Mouse (Mus musculus) liver, embryonic 14.5 days (tissue): ENCODE data around the gene Moap1. TPM values are rescaled to one million over a fixed set of nuclear protein-coding genes. Genes with fewer than 3 reads are reported as not detected.

ENCODE experiments used
- ATAC-seq: fragments of 200-750 bp; cut with Nextera tagmentation; 2 replicates; pipeline ENCODE4 v1.8.0; 2017; ENCODE audit warnings: moderate number of reproducible peaks, mild to moderate bottlenecking, moderate library complexity; ENCODE audit not compliant: insufficient read depth
- DNase-seq, 3 experiments: peaks; one replicate each; pipeline ENCODE4 v3.0.0-alpha.2; 2012 to 2013; ENCODE audit warnings: low read depth in 3 of 3, low spot score in 3 of 3
- H3K27ac ChIP-seq: fragments of 300-500 bp; sonication (generic); 2 replicates; pipeline ENCODE4 v1.5.1; 2014; ENCODE audit warnings: moderate library complexity, mild to moderate bottlenecking, control low read depth, inconsistent platforms
- H3K27me3 ChIP-seq: fragments of 300-500 bp; sonication (generic); 2 replicates; pipeline ENCODE4 v1.6.1; 2014; ENCODE audit warnings: mild to moderate bottlenecking, low read length, moderate library complexity; ENCODE audit not compliant: control insufficient read depth, insufficient read depth
- H3K36me3 ChIP-seq: fragments of 300-500 bp; sonication (generic); replicated peaks from 2 replicates; pipeline ENCODE4 v1.6.1; 2014; ENCODE audit warnings: low read depth; ENCODE audit not compliant: control insufficient read depth, insufficient read depth
- H3K4me1 ChIP-seq, 2 experiments: fragments of 200-500 bp in 1 of 2; fragments of 300-500 bp in 1 of 2; sonication (generic) in 1 of 2; replicated peaks; 2 replicates each; pipeline ENCODE4 v1.6.1; 2012 to 2014; ENCODE audit warnings: antibody characterized with exemption in 1 of 2, inconsistent platforms in 1 of 2, low read length in 1 of 2; ENCODE audit not compliant: control insufficient read depth in 2 of 2, insufficient read depth in 2 of 2
- H3K4me2 ChIP-seq: fragments of 300-500 bp; sonication (generic); 2 replicates; pipeline ENCODE4 v1.6.1; 2014; ENCODE audit warnings: low read depth, mild to moderate bottlenecking, control low read depth, moderate library complexity
- H3K4me3 ChIP-seq, 2 experiments: fragments of 200-500 bp in 1 of 2; fragments of 300-500 bp in 1 of 2; sonication (generic) in 1 of 2; 2 replicates each; pipeline ENCODE4 v1.5.1; 2012 to 2014; ENCODE audit warnings: low read depth in 2 of 2, low read length in 2 of 2, mild to moderate bottlenecking in 2 of 2, control low read depth in 1 of 2, inconsistent platforms in 1 of 2, moderate library complexity in 1 of 2; ENCODE audit not compliant: insufficient read depth in 1 of 2
- H3K9ac ChIP-seq: fragments of 300-500 bp; sonication (generic); replicated peaks from 2 replicates; pipeline ENCODE4 v1.6.1; 2014; ENCODE audit warnings: mild to moderate bottlenecking, control low read depth, moderate library complexity
- H3K9me3 ChIP-seq: fragments of 300-500 bp; sonication (generic); 2 replicates; pipeline ENCODE4 v1.6.1; 2016; ENCODE audit warnings: low read length, mixed read lengths; ENCODE audit not compliant: control insufficient read depth
- CTCF ChIP-seq: IDR thresholded peaks from 2 replicates; pipeline ENCODE4 v1.5.1; 2016; ENCODE audit warnings: antibody characterized with exemption, low read depth, control low read depth
- EP300 ChIP-seq: IDR thresholded peaks from 2 replicates; pipeline ENCODE4 v1.6.1; 2016; ENCODE audit warnings: antibody characterized with exemption, low read depth
- WGBS: fragments of 180-500 bp; shearing (Covaris S2); extraction: QIAGEN DNeasy Blood & Tissue Kit; methylation state at CpG from one replicate; pipeline ENCODE4 v1.1.7; 2014; ENCODE audit not compliant: insufficient replicate concordance; 5-methylcytosine and 5-hydroxymethylcytosine counted together
- polyA plus RNA-seq, 2 experiments: library from polyadenylated mRNA; depleted of rRNA in 1 of 2; stranded (reverse) in 1 of 2; unstranded in 1 of 2; fragments of >200 nt; fragmentation: Nextera tagmentation in 1 of 2; extraction: Ambion mirVana in 1 of 2; gene quantifications; 2 replicates each; pipeline versions ENCODE4 v1.2.1 to v1.2.3; 2012 to 2014

Gene Moap1
- polyA plus RNA-seq, 2 experiments, result 1.8 to 6.7 TPM

- H3K4me1 ChIP-seq, result no peaks in the 10 kb centered on the region
- 85% methylated on average over 8 of the region's 8 CpGs for WGBS
- no peaks in the 10 kb centered on the region for H3K9me3 ChIP-seq
- no peak overlapping the region for H3K27ac ChIP-seq
- no peaks in the 10 kb centered on the region for H3K27me3 ChIP-seq
- peaks cover 77% of the 10 kb centered on the region for H3K36me3 ChIP-seq
- no peak overlapping the region for H3K9ac ChIP-seq
- H3K4me3 ChIP-seq, result no peak overlapping the region
- no peak overlapping the region for H3K4me2 ChIP-seq
- DNase-seq (no peak), ATAC-seq (no peak)
- TF ChIP-seq CTCF (no peak), EP300 (no peak)
These were observed 28.1 kb upstream of the Moap1 start for GRCm38 (mm10) chr12:102771601-102772000.

DNA sequence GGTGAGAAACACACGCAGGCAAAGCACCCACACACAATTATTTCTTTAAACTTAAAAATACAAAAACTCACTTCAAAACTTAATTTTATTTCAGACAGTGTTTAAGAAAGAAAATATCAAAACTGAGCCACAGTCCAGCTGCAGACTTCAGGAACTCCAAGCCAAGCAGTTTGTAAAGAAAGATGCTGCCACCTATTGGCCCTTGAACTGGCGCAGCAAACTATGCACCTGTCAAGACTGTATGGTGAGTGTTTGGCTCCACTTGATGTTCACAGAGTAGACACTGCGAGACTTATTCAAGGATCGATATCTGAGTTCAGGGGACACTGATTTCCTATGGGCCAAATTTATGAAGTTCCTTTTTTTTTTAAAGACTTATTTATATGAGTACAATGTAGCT lies 25.5 kb upstream of the Moap1 start:
- Histone ChIP-seq H3K4me3 (no peak overlapping the region), H3K9ac (no peak overlapping the region), H3K4me1 (no peaks in the 10 kb centered on the region; a peak in 1 of 4 replicates), H3K27ac (no peak overlapping the region), H3K9me3 (no peaks in the 10 kb centered on the region), H3K36me3 (peaks cover 79% of the 10 kb centered on the region), H3K27me3 (no peaks in the 10 kb centered on the region), H3K4me2 (no peak overlapping the region)
- no peak for ATAC-seq
- WGBS, result 79% methylated on average over 4 of the region's 4 CpGs
- no peak for TF ChIP-seq EP300
- TF ChIP-seq CTCF, result peak; percentile 48; the same call in 1 of the 2 replicates
- no peak for DNase-seq

DNA sequence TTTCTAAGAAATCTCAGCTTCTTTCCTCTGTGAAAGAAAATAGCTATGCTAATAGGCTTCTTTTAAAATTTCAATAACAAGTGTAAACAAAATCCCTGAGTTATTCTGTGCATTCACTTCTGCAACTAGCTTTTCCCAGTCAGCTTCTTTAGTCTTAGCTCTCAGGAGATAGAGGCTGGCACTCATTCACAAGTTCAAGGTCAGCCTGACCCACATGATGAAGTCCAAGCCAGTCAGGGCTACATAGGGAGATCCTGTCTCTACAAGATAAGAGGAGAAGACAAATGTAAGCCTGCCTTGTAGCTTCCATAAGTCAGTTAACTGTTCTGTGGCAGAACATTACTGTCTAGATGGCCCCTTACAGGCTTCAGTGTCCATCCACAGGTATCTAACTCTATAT lies 20.2 kb upstream of the Moap1 start:
- Histone ChIP-seq H3K4me1 (peaks cover 3 to 4% of the 10 kb centered on the region in 2 experiments; a peak in 2 of 4 replicates), H3K9ac (no peak overlapping the region), H3K9me3 (no peaks in the 10 kb centered on the region), H3K4me3 (no peak overlapping the region), H3K36me3 (peaks cover 46% of the 10 kb centered on the region), H3K27ac (no peak overlapping the region), H3K4me2 (no peak overlapping the region), H3K27me3 (no peaks in the 10 kb centered on the region)
- ATAC-seq, result no peak
- no peak for TF ChIP-seq CTCF
- no peak for TF ChIP-seq EP300
- DNase-seq, result no peak

GRCm38 (mm10) chr12:102761668-102762067 lies 18.2 kb upstream of the Moap1 start:
- no peak overlapping the region for H3K27ac ChIP-seq
- no peak overlapping the region for H3K9ac ChIP-seq
- H3K36me3 ChIP-seq, result peaks cover 29% of the 10 kb centered on the region
- H3K27me3 ChIP-seq, result no peaks in the 10 kb centered on the region
- H3K4me3 ChIP-seq, result no peak overlapping the region
- peaks cover 4 to 6% of the 10 kb centered on the region in 2 experiments for H3K4me1 ChIP-seq
- TF ChIP-seq EP300 (no peak), CTCF (no peak)
- DNase-seq (no peak), ATAC-seq (no peak)
- WGBS, result 73% methylated on average over 3 of the region's 3 CpGs
- H3K4me2 ChIP-seq, result no peak overlapping the region
- no peaks in the 10 kb centered on the region for H3K9me3 ChIP-seq

GRCm38 (mm10) chr12:102758936-102759335 lies 15.5 kb upstream of the Moap1 start:
- H3K4me1 ChIP-seq, result peaks cover 10 to 12% of the 10 kb centered on the region in 2 experiments
- peak overlapping the region; percentile 76 for H3K9ac ChIP-seq
- peak overlapping the region; percentile 64 to 96 for H3K4me3 ChIP-seq
- H3K4me2 ChIP-seq, result peak overlapping the region; percentile 93
- H3K36me3 ChIP-seq, result peaks cover 13% of the 10 kb centered on the region
- TF ChIP-seq CTCF (no peak), EP300 (no peak)
- no peaks in the 10 kb centered on the region for H3K9me3 ChIP-seq
- H3K27me3 ChIP-seq, result no peaks in the 10 kb centered on the region
- ATAC-seq (no peak), DNase-seq (no peak)
- 6% methylated on average over 5 of the region's 5 CpGs for WGBS
- H3K27ac ChIP-seq, result no peak overlapping the region

DNA sequence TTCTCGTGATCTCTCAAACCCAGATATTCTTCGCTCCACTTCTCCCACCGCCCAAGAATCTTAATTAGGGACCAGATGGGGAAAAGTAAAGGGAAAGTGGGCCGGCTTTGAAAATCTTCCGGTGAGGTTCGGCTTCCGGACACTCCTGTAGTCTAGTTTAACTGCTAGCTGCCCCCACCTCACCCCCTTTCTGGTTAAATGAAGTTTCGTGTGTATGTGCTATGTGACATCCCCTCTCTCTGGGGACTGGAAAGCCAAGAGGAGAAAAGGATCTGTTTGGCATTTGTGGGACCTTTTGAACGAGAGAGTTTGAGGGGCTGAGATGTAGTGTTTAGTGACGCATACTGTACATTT lies 14.9 kb upstream of the Moap1 start, which contains the start of gene Gm20604:
Gene Gm20604, minus strand, starts transcription at position 270 of the 354 bp plus-strand sequence.
- TF ChIP-seq EP300 (no peak), CTCF (no peak)
- H3K36me3 ChIP-seq, result peaks cover 10% of the 10 kb centered on the region
- under 1% methylated on average over 10 of the region's 10 CpGs for WGBS
- no peaks in the 10 kb centered on the region for H3K9me3 ChIP-seq
- no peaks in the 10 kb centered on the region for H3K27me3 ChIP-seq
- peak within 1 kb of the TSS; percentile 67 for H3K27ac ChIP-seq
- ATAC-seq (no peak), DNase-seq (no peak)
- peak within 1 kb of the TSS; percentile 79 for H3K9ac ChIP-seq
- H3K4me1 ChIP-seq, result peaks cover 10 to 12% of the 10 kb centered on the region in 2 experiments
- peak within 1 kb of the TSS; percentile 97 for H3K4me2 ChIP-seq
- H3K4me3 ChIP-seq, result peak within 1 kb of the TSS; percentile 87 to 96
